Mouse (Mus musculus) kidney, postnatal 4 days (tissue): ENCODE measurements at regions not wholly inside any gene's neighbourhood (a gene's known extent, or its start where the extent isn't known, plus 50 kb on each side); places are given as distances from the start of the nearest gene placed in this dataset.

Experiments
- DNase-seq, 2 experiments: peaks; one replicate each; pipeline ENCODE4 v3.0.0; 2021; ENCODE audit warnings: mixed read lengths in 2 of 2

DNA sequence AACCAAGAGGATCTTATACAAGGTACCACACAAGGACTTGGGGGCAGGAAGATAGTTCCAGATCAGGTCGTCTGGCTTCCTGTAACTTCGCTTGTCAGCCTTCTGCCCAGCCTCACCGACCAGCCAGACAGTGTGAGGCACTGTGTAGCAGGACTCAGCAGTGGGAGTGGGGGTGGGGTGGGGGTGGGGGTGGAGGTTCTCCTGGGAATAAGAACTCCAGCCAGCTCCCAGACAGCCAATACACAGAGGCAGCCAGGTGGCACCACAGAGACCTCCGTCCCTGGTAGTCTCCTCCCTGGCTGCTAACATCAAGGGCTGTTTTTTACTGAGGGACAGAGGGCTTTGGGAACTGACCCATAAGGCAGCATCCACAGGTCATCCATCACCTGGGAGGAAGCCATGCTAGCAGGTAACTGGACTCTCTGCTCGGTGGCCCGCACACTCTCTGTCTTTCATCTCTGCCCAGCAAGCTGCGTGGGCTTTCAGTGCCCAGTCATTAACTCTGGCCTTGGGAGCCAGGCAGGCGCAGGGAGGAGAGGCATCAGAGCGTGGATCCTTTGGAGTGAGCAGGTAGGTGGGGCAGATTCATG is 60.3 kb upstream of the Wnt4 start:
- peak; percentile 53 to 73 for DNase-seq

DNA sequence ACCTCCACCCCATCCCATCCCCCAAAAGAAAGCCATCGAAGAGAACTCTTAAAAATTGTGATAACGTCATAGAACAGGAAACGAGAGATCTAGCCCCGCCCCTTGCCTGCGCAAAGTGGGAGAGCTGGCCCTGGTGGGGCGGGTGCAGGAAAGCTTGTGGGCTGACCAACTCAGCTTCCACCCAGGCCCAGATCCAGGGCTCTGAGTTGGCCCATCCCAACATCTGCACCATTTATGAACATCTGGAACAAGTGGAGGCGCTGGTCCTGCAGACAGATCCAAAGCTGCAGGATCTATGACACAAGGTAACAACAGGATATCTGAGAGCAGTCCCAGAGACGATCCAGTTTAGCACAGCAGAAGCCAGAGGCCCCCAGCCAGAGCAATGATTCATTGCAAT is 62.7 kb upstream of the Wnt4 start:
- DNase-seq: no peak

DNA sequence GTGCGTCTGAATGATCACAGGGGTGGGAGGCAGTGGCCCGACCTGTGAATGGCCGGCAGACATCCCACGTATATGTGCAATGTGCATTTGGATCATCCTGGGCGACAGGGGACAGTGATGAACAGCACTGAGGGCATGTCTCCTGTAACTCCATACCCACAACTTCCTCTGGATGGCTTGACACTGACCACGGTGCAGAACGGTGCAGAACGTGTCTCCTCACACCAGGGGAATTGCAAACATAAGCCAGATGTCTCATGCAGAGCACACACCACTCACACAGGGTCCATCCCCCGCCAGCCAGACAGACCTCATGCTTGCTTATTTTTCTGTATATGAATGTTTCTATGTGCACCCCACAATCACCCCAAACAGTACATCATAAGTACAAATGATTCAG is 64.4 kb upstream of the Wnt4 start:
- DNase-seq: no peak

DNA sequence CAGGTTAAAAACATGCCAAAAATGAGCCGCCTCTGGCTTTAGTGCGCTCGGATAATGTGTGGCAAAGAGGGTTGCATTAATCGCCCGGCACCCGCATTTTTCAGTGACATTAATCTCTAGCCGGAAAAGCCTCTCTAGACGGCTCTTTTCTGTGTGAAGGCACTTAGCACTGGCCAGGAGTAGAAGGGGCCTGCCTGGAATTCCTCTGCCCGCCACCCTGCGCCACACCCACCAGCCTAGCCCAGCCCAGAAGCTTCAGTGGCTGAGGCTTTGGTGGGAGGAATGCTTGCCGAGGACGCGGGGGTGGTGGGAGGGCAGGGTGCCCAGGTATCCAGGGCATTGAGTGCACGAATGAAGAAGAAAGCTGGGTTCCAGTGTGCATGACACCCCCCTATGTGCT is 65.2 kb upstream of the Wnt4 start:
- peak; percentile 51 to 72 for DNase-seq

GRCm38 (mm10) chr4:137211288-137211687 is 66.0 kb upstream of the Wnt4 start:
- no peak for DNase-seq

- no peak for DNase-seq
Observed at GRCm38 (mm10) chr4:137210525-137210924, 66.8 kb upstream of the Wnt4 start.

GRCm38 (mm10) chr4:137200968-137201367 is 76.3 kb upstream of the Wnt4 start:
- DNase-seq: no peak

DNA sequence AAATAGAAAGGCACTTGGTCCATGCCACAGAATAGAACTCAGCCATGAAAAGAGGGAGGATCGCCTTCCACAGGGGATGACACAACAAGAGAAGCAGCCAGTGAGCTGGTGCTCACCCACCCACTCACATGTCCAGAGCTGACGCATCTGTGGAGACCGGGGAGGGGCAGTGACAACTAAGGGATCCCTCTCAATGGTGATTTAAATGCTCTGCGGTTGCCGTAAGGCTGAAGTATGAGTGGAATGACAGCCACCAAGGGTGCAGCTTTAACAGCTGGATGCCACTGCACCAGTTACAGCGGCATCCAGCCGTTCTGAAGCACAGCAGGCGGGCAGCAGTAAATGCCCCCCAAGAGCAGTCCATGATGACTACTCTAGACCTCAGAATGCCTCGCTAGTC is 76.9 kb upstream of the Wnt4 start:
- no peak for DNase-seq

GRCm38 (mm10) chr4:137196491-137196974 is 80.8 kb upstream of the Wnt4 start:
- DNase-seq: no peak

- DNase-seq: no peak
Observed at GRCm38 (mm10) chr4:137194106-137194505, 83.2 kb upstream of the Wnt4 start.

DNA sequence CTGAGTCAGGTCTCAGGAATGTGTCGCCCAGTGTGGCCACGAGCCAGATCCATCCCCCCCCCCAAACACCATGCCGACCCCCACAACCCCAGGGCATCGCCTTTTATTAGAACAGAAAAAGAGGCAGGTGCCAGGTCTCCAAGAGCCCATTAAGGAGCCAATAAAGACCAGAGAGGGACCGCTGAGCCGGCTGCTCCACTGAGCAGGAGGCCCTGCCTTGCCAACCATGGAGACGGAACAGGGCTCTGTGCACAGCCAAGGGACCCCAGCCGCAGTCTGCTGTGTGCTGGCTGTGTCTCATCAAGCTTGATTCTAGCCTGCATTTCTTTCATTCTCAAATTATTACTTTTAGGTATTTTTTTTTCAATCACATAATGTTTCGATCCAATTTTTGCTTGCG is 86.7 kb upstream of the Wnt4 start:
- peak in 1 of 2 experiments; percentile 41 for DNase-seq

DNA sequence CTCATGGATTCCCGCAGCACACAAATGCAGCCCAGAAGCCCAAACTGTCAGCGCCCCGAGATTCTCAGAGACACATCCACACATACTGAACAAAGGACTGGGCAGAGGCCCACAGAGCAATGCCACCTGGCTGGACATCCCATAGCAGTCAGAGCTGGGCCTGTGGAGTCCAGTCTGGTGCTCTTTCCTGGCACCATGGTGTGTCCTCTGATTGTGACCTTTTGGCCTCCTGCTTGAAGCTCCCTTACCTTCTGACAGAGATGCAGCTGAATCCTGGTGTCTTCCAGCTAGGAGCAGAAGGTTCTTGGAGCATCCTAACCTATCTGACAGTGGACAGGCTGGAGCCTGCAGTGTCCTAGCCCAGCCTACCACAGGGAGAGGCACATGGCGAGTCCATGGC is 87.5 kb upstream of the Wnt4 start:
- no peak for DNase-seq

DNA sequence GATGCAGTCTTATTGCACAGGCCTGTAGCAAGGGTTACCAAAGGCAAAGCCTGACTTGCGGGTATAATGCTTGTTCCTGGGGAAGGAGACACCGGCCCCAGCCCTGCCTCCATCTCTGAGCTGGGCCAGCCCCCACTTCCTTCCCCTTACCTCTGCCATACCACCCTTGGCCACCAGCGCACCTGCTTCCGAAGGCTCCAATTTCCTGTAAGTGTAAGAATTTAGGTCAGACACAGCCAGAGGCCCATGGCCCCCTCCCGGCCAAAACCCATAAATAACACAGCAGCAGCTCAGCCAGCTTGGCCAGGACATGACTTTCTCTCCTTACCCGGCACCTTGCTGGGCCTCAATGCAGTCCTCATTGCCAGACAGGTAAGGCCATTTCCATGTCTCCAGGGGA is 88.2 kb upstream of the Wnt4 start:
- peak; percentile 55 to 65 for DNase-seq

GRCm38 (mm10) chr4:137187592-137187991 is 89.7 kb upstream of the Wnt4 start:
- no peak for DNase-seq

DNA sequence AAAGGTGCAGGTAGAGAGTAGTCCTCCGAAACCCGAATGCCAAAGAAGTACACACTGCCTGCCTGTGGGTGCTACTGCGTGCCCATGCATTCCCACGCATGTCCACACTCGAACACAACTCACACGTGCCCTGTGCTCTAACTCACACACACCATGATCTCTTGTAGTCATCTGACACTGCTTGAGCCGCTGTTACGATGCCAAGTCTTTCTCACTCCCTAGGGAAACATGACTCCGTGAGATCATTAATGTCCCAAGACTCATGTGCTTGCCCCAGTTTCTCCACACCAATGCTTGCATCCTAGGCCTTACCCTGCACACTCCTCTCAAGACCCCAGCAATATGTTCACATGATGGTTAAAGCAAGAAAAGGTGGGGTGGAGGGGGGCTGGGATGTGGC is 90.2 kb upstream of the Wnt4 start:
- no peak for DNase-seq

DNA sequence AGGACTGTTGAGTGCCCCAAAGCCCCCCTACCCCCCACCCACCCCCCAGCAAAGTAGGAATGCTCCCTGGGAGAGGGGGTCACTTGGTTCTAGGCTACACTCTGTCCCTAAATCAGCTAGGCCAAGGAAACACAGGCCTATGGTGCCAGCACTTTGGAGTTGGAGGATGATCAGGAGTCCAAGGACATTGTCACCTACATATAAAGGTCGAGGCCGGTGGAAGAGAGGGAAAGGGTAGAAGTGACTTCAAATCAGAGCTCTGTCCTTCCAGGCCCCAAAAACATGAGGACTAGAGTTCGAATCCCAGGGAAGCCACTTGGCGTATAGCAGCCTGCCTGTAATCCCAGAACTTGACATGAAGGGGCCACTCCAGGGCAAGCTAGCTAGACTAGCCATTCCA is 92.3 kb upstream of the Wnt4 start:
- no peak for DNase-seq

DNA sequence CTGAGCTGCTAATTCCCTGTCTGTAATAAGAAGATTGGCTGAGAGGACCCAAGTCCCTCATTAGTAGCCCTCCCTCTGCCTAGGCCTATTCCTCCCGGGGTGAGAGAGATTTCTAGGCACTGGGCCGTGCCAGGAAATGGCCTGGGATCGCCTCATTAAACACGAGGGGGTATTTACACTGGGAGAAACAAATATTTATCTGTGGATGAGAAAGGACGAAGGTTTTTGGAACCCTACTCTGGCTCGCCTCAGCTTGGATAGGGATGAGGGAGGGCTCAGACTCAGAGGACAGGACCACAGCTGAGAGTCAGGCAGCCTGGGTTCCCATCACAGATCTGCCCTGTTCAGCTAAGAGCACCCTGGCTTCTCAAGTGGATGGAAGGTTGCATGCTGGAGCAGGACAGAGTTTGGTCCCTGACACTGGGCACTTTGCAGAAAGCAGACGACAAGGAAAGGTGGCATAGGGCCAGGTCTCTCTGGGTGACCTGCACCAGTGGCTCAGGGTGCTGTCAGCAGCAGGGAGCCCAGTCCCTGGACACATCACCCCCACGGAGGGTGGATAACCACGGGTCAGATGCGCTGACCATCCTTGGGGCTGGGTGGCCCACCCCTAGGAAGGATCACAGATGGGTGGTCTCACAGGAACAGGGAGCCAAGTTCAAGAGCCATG is 94.0 kb upstream of the Wnt4 start:
- DNase-seq: peak; percentile 41 to 55

DNA sequence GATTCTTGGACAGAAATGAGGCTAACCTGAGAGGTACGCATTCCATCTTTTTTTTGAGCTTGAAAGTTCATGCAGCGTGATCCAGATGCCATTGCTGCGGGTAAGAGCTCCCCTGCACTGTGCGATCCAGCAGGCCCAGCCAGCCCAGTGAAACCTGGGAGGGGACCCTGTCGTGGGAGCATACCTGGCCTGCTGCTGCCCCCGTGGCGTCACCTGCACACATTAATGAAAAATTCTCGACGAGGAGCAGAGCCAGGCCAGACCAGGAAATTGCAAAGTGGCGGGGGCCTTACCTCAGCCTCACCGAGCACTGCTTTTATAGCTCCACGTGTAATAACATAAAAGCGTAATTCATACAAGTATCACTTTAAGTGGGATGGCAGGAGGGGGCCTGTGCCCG is 94.7 kb upstream of the Wnt4 start:
- peak in 1 of 2 experiments; percentile 27 for DNase-seq

GRCm38 (mm10) chr4:137181252-137181651 is 96.0 kb upstream of the Wnt4 start:
- peak in 1 of 2 experiments; percentile 31 for DNase-seq

GRCm38 (mm10) chr4:137180083-137180482 is 97.2 kb upstream of the Wnt4 start:
- DNase-seq: no peak

DNA sequence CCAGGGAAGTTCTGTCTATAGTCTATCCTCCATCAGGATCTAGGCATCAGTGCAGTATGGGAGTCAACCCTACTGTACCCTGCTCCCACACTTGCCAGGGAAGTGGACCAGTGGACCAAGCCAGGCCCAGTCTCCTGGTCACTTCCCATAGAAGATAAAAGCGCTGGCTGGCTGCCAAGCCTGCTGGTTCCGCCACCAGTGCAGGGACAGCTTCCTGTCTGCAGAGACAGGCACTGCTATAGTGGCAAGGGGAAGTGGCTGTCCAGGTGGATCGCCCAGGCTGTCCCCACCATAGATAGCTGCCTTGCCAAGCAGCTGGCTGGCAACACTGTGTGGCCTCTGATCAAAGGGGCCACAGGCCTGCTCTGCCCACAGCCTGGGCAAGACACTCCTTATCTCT is 98.5 kb upstream of the Wnt4 start:
- DNase-seq: peak; percentile 79 to 85

DNA sequence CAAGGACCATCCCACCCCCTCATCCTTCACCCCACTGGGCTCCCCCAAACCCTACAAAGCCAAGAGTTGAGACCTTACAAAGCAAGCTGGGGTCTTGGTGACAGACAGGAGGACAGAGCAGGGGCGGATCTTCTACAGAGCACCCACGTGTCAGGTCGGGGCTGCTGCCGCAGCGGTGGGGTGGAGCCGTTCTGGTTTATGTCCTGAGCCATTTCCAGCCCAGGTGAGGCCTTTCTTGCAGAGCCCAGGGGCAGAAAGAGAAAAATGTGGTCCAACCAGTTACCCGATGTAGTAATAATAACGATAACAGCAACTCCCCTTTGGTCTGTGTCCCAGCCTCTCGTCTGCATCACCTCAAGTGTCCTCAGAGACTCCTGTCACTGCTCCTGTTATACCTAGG is 112.4 kb upstream of the Wnt4 start:
- DNase-seq: peak; percentile 37 to 65

GRCm38 (mm10) chr4:137164429-137164828 is 112.9 kb upstream of the Wnt4 start:
- DNase-seq: peak; percentile 89 to 91

DNA sequence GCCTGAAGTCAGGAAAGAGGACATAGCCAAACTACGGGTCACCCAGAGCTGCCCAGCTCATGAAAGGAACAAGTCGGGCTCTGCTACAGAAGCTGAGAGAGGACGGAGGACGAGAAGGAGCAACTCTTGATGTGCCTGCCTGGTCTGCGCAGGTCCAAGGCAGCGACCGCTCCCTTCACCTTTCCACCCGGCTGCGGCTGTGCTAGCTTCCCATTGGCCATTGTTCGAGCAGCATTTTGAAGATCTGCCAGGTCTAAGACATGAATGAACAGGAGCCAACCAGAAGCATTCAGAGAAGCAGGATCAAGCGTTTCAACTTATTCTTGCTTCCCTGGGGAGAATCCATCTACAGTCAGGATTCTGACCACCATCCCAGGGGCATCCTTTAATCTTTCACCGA is 113.3 kb upstream of the Wnt4 start:
- DNase-seq: no peak

DNA sequence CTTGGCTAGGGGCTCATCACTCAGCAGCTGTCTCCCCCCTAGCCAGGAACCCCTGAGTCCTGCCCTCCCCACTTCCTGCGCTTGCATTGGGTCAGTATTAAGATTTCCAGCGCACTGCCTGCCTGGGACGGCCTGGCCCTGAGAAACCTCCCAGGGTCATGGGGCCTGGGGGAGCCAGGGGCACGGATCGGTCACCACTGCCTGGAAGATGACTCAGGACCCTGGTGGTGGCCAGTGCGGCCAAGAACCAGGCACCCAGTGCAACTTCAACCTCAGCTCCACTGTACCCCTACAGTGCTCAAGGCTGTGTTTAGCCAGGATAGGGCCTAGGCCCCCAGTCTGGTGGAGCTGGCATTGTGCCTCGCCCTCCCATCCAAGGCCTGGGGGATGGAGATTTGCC is 111.9 kb upstream of the Zbtb40 start:
- peak in 1 of 2 experiments; percentile 26 for DNase-seq
